Mouse (Mus musculus): Measurements from ENCODE around the gene Gm20388.

- TF ChIP-seq CTCF (IDR thresholded peaks at IDR 0.05; ENCODE audit: low read depth) (no peak), EP300 (IDR thresholded peaks at IDR 0.05; ENCODE audit: low read depth) (no peak)
Measured at GRCm38 (mm10) chr8:124185081-124185480, 4274.4 kb downstream of the Gm20388 start.

Data from liver, embryonic 14.5 days (tissue).